Mouse (Mus musculus): ENCODE results near the gene H2-M10.6. TPM values are rescaled to one million over a fixed set of nuclear protein-coding genes. Genes with fewer than 3 reads are reported as not detected.

The H2-M10.6 gene
- polyA plus RNA-seq, 1 experiment from 2014 or later, result not detected

GRCm38 (mm10) chr17:36849992-36850391 lies 38.0 kb downstream of the H2-M10.6 start:
- Histone ChIP-seq H3K4me1 (ENCODE audit: control insufficient read depth, low read depth, low read length) (peaks cover 10% of the 10 kb centered on the region), H3K36me3 (ENCODE audit: control insufficient read depth, insufficient read depth) (peaks cover 2% of the 10 kb centered on the region; the same call in 1 of the 2 replicates), H3K9me3 (replicated peaks; ENCODE audit: control insufficient read depth, low read length) (no peaks in the 10 kb centered on the region), H3K4me3 (ENCODE audit: low read depth, low read length) (no peak overlapping the region), H3K9ac (ENCODE audit: low read depth, low read length) (no peak overlapping the region), H3K27ac (ENCODE audit: low read length) (no peak overlapping the region), H3K27me3 (ENCODE audit: control insufficient read depth, insufficient read depth, low read depth, low read length) (no peaks in the 10 kb centered on the region), H3K4me2 (ENCODE audit: low read depth, low read length) (no peak overlapping the region)
- 72% methylated on average over 2 of the region's 2 CpGs for WGBS (ENCODE audit: insufficient replicate concordance)
- no peak for ATAC-seq (ENCODE audit: low read depth)

GRCm38 (mm10) chr17:36851200-36851599 lies 39.2 kb downstream of the H2-M10.6 start:
- Histone ChIP-seq H3K27ac (ENCODE audit: low read length) (no peak overlapping the region), H3K4me1 (ENCODE audit: control insufficient read depth, low read depth, low read length) (peaks cover 8% of the 10 kb centered on the region), H3K9ac (ENCODE audit: low read depth, low read length) (peak overlapping the region; percentile 2; the same call in 1 of the 2 replicates), H3K27me3 (ENCODE audit: control insufficient read depth, insufficient read depth, low read depth, low read length) (no peaks in the 10 kb centered on the region), H3K4me2 (ENCODE audit: low read depth, low read length) (no peak overlapping the region), H3K4me3 (ENCODE audit: low read depth, low read length) (no peak overlapping the region), H3K9me3 (replicated peaks; ENCODE audit: control insufficient read depth, low read length) (no peaks in the 10 kb centered on the region), H3K36me3 (ENCODE audit: control insufficient read depth, insufficient read depth) (peaks cover 2% of the 10 kb centered on the region; the same call in 1 of the 2 replicates)
- 80% methylated on average over 5 of the region's 5 CpGs for WGBS (ENCODE audit: insufficient replicate concordance)
- ATAC-seq (ENCODE audit: low read depth), result no peak

- peaks cover 2% of the 10 kb centered on the region; the same call in 1 of the 2 replicates for H3K36me3 ChIP-seq (ENCODE audit: control insufficient read depth, insufficient read depth)
- no peak overlapping the region for H3K4me2 ChIP-seq (ENCODE audit: low read depth, low read length)
- no peaks in the 10 kb centered on the region for H3K27me3 ChIP-seq (ENCODE audit: control insufficient read depth, insufficient read depth, low read depth, low read length)
- ATAC-seq (ENCODE audit: low read depth), result no peak
- peak overlapping the region; percentile 2; the same call in 1 of the 2 replicates for H3K9ac ChIP-seq (ENCODE audit: low read depth, low read length)
- H3K9me3 ChIP-seq (replicated peaks; ENCODE audit: control insufficient read depth, low read length), result no peaks in the 10 kb centered on the region
- WGBS (ENCODE audit: insufficient replicate concordance), result 33% methylated on average over 5 of the region's 5 CpGs
- no peak overlapping the region for H3K4me3 ChIP-seq (ENCODE audit: low read depth, low read length)
- H3K27ac ChIP-seq (ENCODE audit: low read length), result no peak overlapping the region
- peaks cover 8% of the 10 kb centered on the region for H3K4me1 ChIP-seq (ENCODE audit: control insufficient read depth, low read depth, low read length)
These were observed 39.7 kb downstream of the H2-M10.6 start for GRCm38 (mm10) chr17:36851627-36852026.

- no peak overlapping the region for H3K4me3 ChIP-seq (ENCODE audit: low read depth, low read length)
- H3K9ac ChIP-seq (ENCODE audit: low read depth, low read length), result no peak overlapping the region
- peaks cover 8% of the 10 kb centered on the region for H3K4me1 ChIP-seq (ENCODE audit: control insufficient read depth, low read depth, low read length)
- peaks cover 4% of the 10 kb centered on the region; the same call in 1 of the 2 replicates for H3K36me3 ChIP-seq (ENCODE audit: control insufficient read depth, insufficient read depth)
- no peaks in the 10 kb centered on the region for H3K9me3 ChIP-seq (replicated peaks; ENCODE audit: control insufficient read depth, low read length)
- H3K27me3 ChIP-seq (ENCODE audit: control insufficient read depth, insufficient read depth, low read depth, low read length), result no peaks in the 10 kb centered on the region
- 70% methylated on average over 3 of the region's 3 CpGs for WGBS (ENCODE audit: insufficient replicate concordance)
- no peak overlapping the region for H3K27ac ChIP-seq (ENCODE audit: low read length)
- no peak for ATAC-seq (ENCODE audit: low read depth)
- no peak overlapping the region for H3K4me2 ChIP-seq (ENCODE audit: low read depth, low read length)
These were observed 43.5 kb downstream of the H2-M10.6 start for GRCm38 (mm10) chr17:36855484-36855883.

- H3K4me1 ChIP-seq (ENCODE audit: control insufficient read depth, low read depth, low read length), result peaks cover 6% of the 10 kb centered on the region
- H3K27me3 ChIP-seq (ENCODE audit: control insufficient read depth, insufficient read depth, low read depth, low read length), result no peaks in the 10 kb centered on the region
- no peak for ATAC-seq (ENCODE audit: low read depth)
- no peak overlapping the region for H3K4me3 ChIP-seq (ENCODE audit: low read depth, low read length)
- no peaks in the 10 kb centered on the region for H3K9me3 ChIP-seq (replicated peaks; ENCODE audit: control insufficient read depth, low read length)
- no peak overlapping the region for H3K4me2 ChIP-seq (ENCODE audit: low read depth, low read length)
- WGBS (ENCODE audit: insufficient replicate concordance), result 77% methylated on average over 4 of the region's 4 CpGs
- H3K27ac ChIP-seq (ENCODE audit: low read length), result no peak overlapping the region
- no peak overlapping the region for H3K9ac ChIP-seq (ENCODE audit: low read depth, low read length)
- peaks cover 4% of the 10 kb centered on the region; the same call in 1 of the 2 replicates for H3K36me3 ChIP-seq (ENCODE audit: control insufficient read depth, insufficient read depth)
These were observed 44.3 kb downstream of the H2-M10.6 start for GRCm38 (mm10) chr17:36856236-36856635.

GRCm38 (mm10) chr17:36858181-36858580 lies 46.2 kb downstream of the H2-M10.6 start:
- WGBS (ENCODE audit: insufficient replicate concordance), result 44% methylated on average over 3 of the region's 3 CpGs
- H3K9me3 ChIP-seq (replicated peaks; ENCODE audit: control insufficient read depth, low read length), result no peaks in the 10 kb centered on the region
- H3K27me3 ChIP-seq (ENCODE audit: control insufficient read depth, insufficient read depth, low read depth, low read length), result peaks cover 9% of the 10 kb centered on the region
- no peaks in the 10 kb centered on the region for H3K4me1 ChIP-seq (ENCODE audit: control insufficient read depth, low read depth, low read length)
- no peak overlapping the region for H3K27ac ChIP-seq (ENCODE audit: low read length)
- no peak overlapping the region for H3K4me2 ChIP-seq (ENCODE audit: low read depth, low read length)
- no peak overlapping the region for H3K9ac ChIP-seq (ENCODE audit: low read depth, low read length)
- ATAC-seq (ENCODE audit: low read depth), result no peak
- H3K36me3 ChIP-seq (ENCODE audit: control insufficient read depth, insufficient read depth), result peaks cover 2% of the 10 kb centered on the region; the same call in 1 of the 2 replicates
- H3K4me3 ChIP-seq (ENCODE audit: low read depth, low read length), result no peak overlapping the region

- ATAC-seq (ENCODE audit: low read depth), result no peak
- 23% methylated on average over 2 of the region's 2 CpGs for WGBS (ENCODE audit: insufficient replicate concordance)
- H3K27me3 ChIP-seq (ENCODE audit: control insufficient read depth, insufficient read depth, low read depth, low read length), result peaks cover 39% of the 10 kb centered on the region
These were observed 49.7 kb downstream of the H2-M10.6 start for GRCm38 (mm10) chr17:36861680-36862079.

More at GRCm38 (mm10) chr17:36861680-36862079, 49.7 kb downstream of the H2-M10.6 start:
- no peaks in the 10 kb centered on the region for H3K9me3 ChIP-seq (replicated peaks; ENCODE audit: control insufficient read depth, low read length)
- peaks cover 2% of the 10 kb centered on the region; the same call in 1 of the 2 replicates for H3K36me3 ChIP-seq (ENCODE audit: control insufficient read depth, insufficient read depth)
- no peak overlapping the region for H3K4me2 ChIP-seq (ENCODE audit: low read depth, low read length)
- no peak overlapping the region for H3K9ac ChIP-seq (ENCODE audit: low read depth, low read length)
- H3K4me1 ChIP-seq (ENCODE audit: control insufficient read depth, low read depth, low read length), result peaks cover 12% of the 10 kb centered on the region
- H3K27ac ChIP-seq (ENCODE audit: low read length), result no peak overlapping the region
- H3K4me3 ChIP-seq (ENCODE audit: low read depth, low read length), result no peak overlapping the region

Other genes starting within 250 kb of the H2-M10.6 start
- gene H2-M9, start 169.5 kb upstream of the H2-M10.6 start, polyA plus RNA-seq (2015; fragmentation: Nextera tagmentation; extraction: Ambion mirVana), result not detected in 2 replicates
- not detected in 2 replicates for gene H2-M1, start 140.0 kb upstream of the H2-M10.6 start, polyA plus RNA-seq (2015; fragmentation: Nextera tagmentation; extraction: Ambion mirVana)
- gene H2-M10.5, start 39.3 kb upstream of the H2-M10.6 start, polyA plus RNA-seq (2015; fragmentation: Nextera tagmentation; extraction: Ambion mirVana), result not detected in 2 replicates
- gene Trim26, start 25.0 kb downstream of the H2-M10.6 start, polyA plus RNA-seq (2015; fragmentation: Nextera tagmentation; extraction: Ambion mirVana), result 15.8 and 16.7 TPM in 2 replicates
- 0.55 and 0.61 TPM in 2 replicates for gene Trim15, start 55.0 kb downstream of the H2-M10.6 start, polyA plus RNA-seq (2015; fragmentation: Nextera tagmentation; extraction: Ambion mirVana)
- gene Trim10, start 57.4 kb downstream of the H2-M10.6 start, polyA plus RNA-seq (2015; fragmentation: Nextera tagmentation; extraction: Ambion mirVana), result 285 and 295 TPM in 2 replicates
- gene Trim40, start 78.0 kb downstream of the H2-M10.6 start, polyA plus RNA-seq (2015; fragmentation: Nextera tagmentation; extraction: Ambion mirVana), result not detected in 2 replicates
- 0.27 TPM in 1 of 2 replicates, not detected in the other for gene Trim31, start 85.9 kb downstream of the H2-M10.6 start, polyA plus RNA-seq (2015; fragmentation: Nextera tagmentation; extraction: Ambion mirVana)
- gene Rnf39, start 130.7 kb downstream of the H2-M10.6 start, polyA plus RNA-seq (2015; fragmentation: Nextera tagmentation; extraction: Ambion mirVana), result 0.08 TPM in 1 of 2 replicates, not detected in the other
- 23.9 and 28.8 TPM in 2 replicates for gene Ppp1r11, start 139.6 kb downstream of the H2-M10.6 start, polyA plus RNA-seq (2015; fragmentation: Nextera tagmentation; extraction: Ambion mirVana)
- gene Znrd1, start 146.4 kb downstream of the H2-M10.6 start, polyA plus RNA-seq (2015; fragmentation: Nextera tagmentation; extraction: Ambion mirVana), result 20.9 and 21.3 TPM in 2 replicates
- gene Znrd1as, start 146.4 kb downstream of the H2-M10.6 start, polyA plus RNA-seq (2015; fragmentation: Nextera tagmentation; extraction: Ambion mirVana), result 2.5 and 3.0 TPM in 2 replicates
- not detected in 2 replicates for gene 2410137M14Rik, start 169.1 kb downstream of the H2-M10.6 start, polyA plus RNA-seq (2015; fragmentation: Nextera tagmentation; extraction: Ambion mirVana)
- gene H2-M5, start 177.4 kb downstream of the H2-M10.6 start, polyA plus RNA-seq (2015; fragmentation: Nextera tagmentation; extraction: Ambion mirVana), result not detected in 2 replicates
- gene Zfp57, start 189.0 kb downstream of the H2-M10.6 start, polyA plus RNA-seq (2015; fragmentation: Nextera tagmentation; extraction: Ambion mirVana), result 2.9 and 3.4 TPM in 2 replicates
- gene Mog, start 211.2 kb downstream of the H2-M10.6 start, polyA plus RNA-seq (2015; fragmentation: Nextera tagmentation; extraction: Ambion mirVana), result not detected in 2 replicates
- 0.46 and 1.0 TPM in 2 replicates for gene Gabbr1, start 233.8 kb downstream of the H2-M10.6 start, polyA plus RNA-seq (2015; fragmentation: Nextera tagmentation; extraction: Ambion mirVana)

Measured in liver, embryonic 16.5 days (tissue).